Mouse (Mus musculus) CH12.LX (cell line): ENCODE results near the gene Ank. TPM values are rescaled to one million over a fixed set of nuclear protein-coding genes. Genes with fewer than 3 reads are reported as not detected.

ENCODE experiments used
- DNase-seq: peaks from one replicate; pipeline ENCODE4 v3.0.0-alpha.2; 2013; ENCODE audit errors: extremely low read depth
- H3K27ac ChIP-seq: 2 replicates; pipeline ENCODE4 v1.5.1; 2012; ENCODE audit warnings: low read depth, mild to moderate bottlenecking, control low read depth, moderate library complexity; ENCODE audit not compliant: insufficient read depth
- H3K27me3 ChIP-seq: replicated peaks from 2 replicates; pipeline ENCODE3; 2012; ENCODE audit warnings: inconsistent platforms
- H3K36me3 ChIP-seq, 2 experiments: replicated peaks in 1 of 2; 2 replicates each; pipeline versions ENCODE3 to v1.6.1; 2012; ENCODE audit warnings: inconsistent platforms in 1 of 2, low read length in 1 of 2, mild to moderate bottlenecking in 1 of 2, mixed read lengths in 1 of 2, moderate library complexity in 1 of 2; ENCODE audit not compliant: control insufficient read depth in 1 of 2, insufficient read depth in 1 of 2
- H3K4me1 ChIP-seq, 2 experiments: 2 replicates each; pipeline ENCODE4 v1.6.1; 2012; ENCODE audit warnings: inconsistent platforms in 1 of 2, moderate library complexity in 1 of 2; ENCODE audit not compliant: insufficient read depth in 2 of 2, control insufficient read depth in 1 of 2
- H3K4me2 ChIP-seq: 2 replicates; pipeline ENCODE4 v1.6.1; 2012; ENCODE audit warnings: low read depth, mild to moderate bottlenecking, control low read depth; ENCODE audit not compliant: poor library complexity, insufficient read depth, severe bottlenecking
- H3K4me3 ChIP-seq, 3 experiments: fragments of 150-350 bp in 1 of 3; sonication (generic) in 1 of 3; replicated peaks in 1 of 3; 2 replicates each; pipeline versions ENCODE3 to v1.5.1; 2011 to 2012; ENCODE audit warnings: low read depth in 2 of 3, low read length in 2 of 3, mild to moderate bottlenecking in 2 of 3, moderate library complexity in 2 of 3, control low read depth in 1 of 3, improper control_type of control experiment in 1 of 3, inconsistent platforms in 1 of 3, mixed read lengths in 1 of 3; ENCODE audit not compliant: poor library complexity in 1 of 3
- H3K79me2 ChIP-seq: replicated peaks from 2 replicates; pipeline ENCODE4 v1.6.1; 2012; ENCODE audit warnings: mild to moderate bottlenecking, moderate library complexity; ENCODE audit not compliant: control insufficient read depth, poor library complexity, insufficient read depth, severe bottlenecking; ENCODE audit errors: extremely low read depth
- H3K9ac ChIP-seq: 2 replicates; pipeline ENCODE4 v1.6.1; 2012; ENCODE audit warnings: low read depth, mild to moderate bottlenecking, control low read depth, moderate library complexity; ENCODE audit not compliant: insufficient read depth
- H3K9me3 ChIP-seq: replicated peaks from 2 replicates; pipeline ENCODE3; 2012; ENCODE audit warnings: low read length, inconsistent platforms, mixed read lengths
- CHD1 ChIP-seq: IDR thresholded peaks from 2 replicates; pipeline ENCODE4 v1.6.1; 2012; ENCODE audit warnings: low read depth, low read length, improper control_type of control experiment, inconsistent platforms
- CHD2 ChIP-seq: IDR thresholded peaks from 2 replicates; pipeline ENCODE4 v1.6.1; 2011; ENCODE audit warnings: low read length, improper control_type of control experiment
- E2F4 ChIP-seq: IDR thresholded peaks from 2 replicates; pipeline ENCODE4 v1.6.1; 2011; ENCODE audit warnings: low read depth, low read length, improper control_type of control experiment; ENCODE audit not compliant: insufficient replicate concordance
- ELF1 ChIP-seq: IDR thresholded peaks from 2 replicates; pipeline ENCODE4 v1.6.1; 2014; ENCODE audit warnings: low read depth, mild to moderate bottlenecking, inconsistent platforms, low read length, improper control_type of control experiment
- EP300 ChIP-seq: IDR thresholded peaks from 2 replicates; pipeline ENCODE4 v1.6.1; 2011; ENCODE audit warnings: low read length, improper control_type of control experiment
- HCFC1 ChIP-seq: IDR thresholded peaks from 2 replicates; pipeline ENCODE4 v1.6.1; 2012; ENCODE audit warnings: low read depth, mild to moderate bottlenecking, inconsistent platforms, low read length, improper control_type of control experiment
- JUN ChIP-seq: IDR thresholded peaks from 2 replicates; pipeline ENCODE4 v1.6.1; 2011; ENCODE audit warnings: low read depth, mild to moderate bottlenecking, low read length, improper control_type of control experiment, moderate library complexity; ENCODE audit not compliant: insufficient read depth
- MAFK ChIP-seq: IDR thresholded peaks from 2 replicates; pipeline ENCODE4 v1.6.1; 2011; ENCODE audit warnings: low read length, improper control_type of control experiment; ENCODE audit not compliant: insufficient replicate concordance
- MAX ChIP-seq: IDR thresholded peaks from 2 replicates; pipeline ENCODE4 v1.6.1; 2011; ENCODE audit warnings: low read length, improper control_type of control experiment
- MAZ ChIP-seq: IDR thresholded peaks from 2 replicates; pipeline ENCODE4 v1.6.1; 2012; ENCODE audit warnings: low read depth, mild to moderate bottlenecking, inconsistent platforms, low read length, improper control_type of control experiment, moderate library complexity
- NRF1 ChIP-seq: IDR thresholded peaks from 2 replicates; pipeline ENCODE4 v1.6.1; 2014; ENCODE audit warnings: low read depth, mild to moderate bottlenecking, inconsistent platforms, low read length, improper control_type of control experiment, moderate library complexity
- PAX5 ChIP-seq: IDR thresholded peaks from 2 replicates; pipeline ENCODE4 v1.6.1; 2012; ENCODE audit warnings: low read length, inconsistent platforms, mixed read lengths
- POLR2A ChIP-seq: IDR thresholded peaks from 2 replicates; pipeline ENCODE4 v1.6.1; 2011; ENCODE audit warnings: low read depth, mild to moderate bottlenecking, improper control_type of control experiment, low read length
- RAD21 ChIP-seq: IDR thresholded peaks from 2 replicates; pipeline ENCODE4 v1.6.1; 2011; ENCODE audit warnings: low read depth, mild to moderate bottlenecking, low read length, improper control_type of control experiment, moderate library complexity
- RCOR1 ChIP-seq: conservative IDR thresholded peaks from 2 replicates; pipeline ENCODE4 v1.6.1; 2012; ENCODE audit warnings: low read depth, mild to moderate bottlenecking, inconsistent platforms, low read length, improper control_type of control experiment
- SMC3 ChIP-seq: IDR thresholded peaks from 2 replicates; pipeline ENCODE4 v1.6.1; 2011; ENCODE audit warnings: low read depth, low read length, improper control_type of control experiment
- TBP ChIP-seq: conservative IDR thresholded peaks from 2 replicates; pipeline ENCODE4 v1.6.1; 2011; ENCODE audit warnings: low read depth, low read length, improper control_type of control experiment
- TCF12 ChIP-seq: IDR thresholded peaks from 2 replicates; pipeline ENCODE4 v1.6.1; 2014; ENCODE audit warnings: low read depth, mild to moderate bottlenecking, inconsistent platforms, low read length, improper control_type of control experiment
- UBTF ChIP-seq: IDR thresholded peaks from 2 replicates; pipeline ENCODE4 v1.6.1; 2012; ENCODE audit warnings: low read depth, mild to moderate bottlenecking, inconsistent platforms, low read length, improper control_type of control experiment, moderate library complexity
- ZKSCAN1 ChIP-seq: IDR thresholded peaks from 2 replicates; pipeline ENCODE4 v1.6.1; 2012; ENCODE audit warnings: low read depth, inconsistent platforms, low read length, improper control_type of control experiment, borderline replicate concordance
- ZNF384 ChIP-seq: IDR thresholded peaks from 2 replicates; pipeline ENCODE4 v1.6.1; 2012; ENCODE audit warnings: low read depth, low read length, improper control_type of control experiment, inconsistent platforms
- dilution Hi-C: fragments of 300-500 bp; cut with MboI; formaldehyde crosslinking; loops from 2 replicates; pipeline ENCODE4 v1.14.3; 2020; ENCODE audit warnings: low sequenced_read_pairs; ENCODE audit not compliant: extremely low pct_unique_long_range_greater_than_20kb, extremely low pct_ligation_motif_present
- in situ Hi-C: fragments of 300-500 bp; cut with MboI; formaldehyde crosslinking; loops from 3 replicates; pipeline ENCODE4 v1.14.3; 2019; ENCODE audit warnings: low sequenced_read_pairs, low pct_ligation_motif_present, low pct_unique_long_range_greater_than_20kb, mixed read lengths
- polyA plus RNA-seq: library from polyadenylated mRNA; unstranded; fragments of >175 nt; gene quantifications from 2 replicates; pipeline ENCODE4 v1.2.1, GENCODE M21; 2012; ENCODE audit warnings: low read depth; ENCODE audit not compliant: insufficient read length
- total RNA-seq, 2 experiments: library from RNA; depleted of rRNA; stranded (reverse); fragments of 300-350 nt in 1 of 2; fragments of >200 nt in 1 of 2; gene quantifications; 2 replicates each; pipeline ENCODE4 v1.2.3; 2012 to 2014

Gene Ank
- total and polyA plus RNA-seq, 3 experiments = 4.6 to 12.4 (median 8.6) TPM

GRCm38 (mm10) chr15:27585466-27586092 lies 119.1 kb downstream of the Ank start:
- H3K9ac ChIP-seq = no peak overlapping the region
- peaks cover 0 to 30% of the 10 kb centered on the region in 2 experiments; a peak in 3 of 4 replicates for H3K4me1 ChIP-seq
- no peaks in the 10 kb centered on the region for H3K9me3 ChIP-seq
- TF ChIP-seq ZKSCAN1 (no peak), CHD2 (no peak), E2F4 (no peak), CHD1 (no peak), RAD21 (no peak), UBTF (no peak), MAX (no peak), NRF1 (no peak)
- H3K4me2 ChIP-seq = no peak overlapping the region
- peaks cover 8 to 62% of the 10 kb centered on the region in 2 experiments for H3K36me3 ChIP-seq
- H3K79me2 ChIP-seq = no peaks in the 10 kb centered on the region
- H3K4me3 ChIP-seq = no peak overlapping the region
- dilution Hi-C loops = no loop called here
- no peaks in the 10 kb centered on the region for H3K27me3 ChIP-seq
- in situ Hi-C loops = no loop called here
- no peak overlapping the region for H3K27ac ChIP-seq
- no peak for DNase-seq

GRCm38 (mm10) chr15:27586093-27586480 lies 119.6 kb downstream of the Ank start:
- Histone ChIP-seq H3K4me3 (no peak overlapping the region), H3K27me3 (no peaks in the 10 kb centered on the region), H3K9ac (no peak overlapping the region), H3K36me3 (peaks cover 13 to 64% of the 10 kb centered on the region in 2 experiments), H3K79me2 (no peaks in the 10 kb centered on the region), H3K4me1 (peaks cover 0 to 30% of the 10 kb centered on the region in 2 experiments; a peak in 3 of 4 replicates), H3K27ac (no peak overlapping the region), H3K9me3 (no peaks in the 10 kb centered on the region), H3K4me2 (no peak overlapping the region)
- TF ChIP-seq E2F4 = no peak
- no peak for TF ChIP-seq MAFK
- TF ChIP-seq NRF1 = no peak
- no peak for TF ChIP-seq HCFC1
- no peak for TF ChIP-seq ZKSCAN1
- no peak for TF ChIP-seq POLR2A
- no peak for TF ChIP-seq SMC3
- TF ChIP-seq TCF12 = no peak
- no peak for TF ChIP-seq ZNF384
- no peak for TF ChIP-seq MAX
- no peak for TF ChIP-seq ELF1
- no peak for TF ChIP-seq EP300
- TF ChIP-seq TBP = no peak
- no peak for TF ChIP-seq UBTF
- TF ChIP-seq RCOR1 = no peak
- TF ChIP-seq PAX5 = no peak
- no peak for TF ChIP-seq MAZ
- TF ChIP-seq JUN = no peak
- no peak for DNase-seq
- in situ Hi-C loops (no loop called here), dilution Hi-C loops (no loop called here)
